Mouse (Mus musculus): ENCODE results near the gene Gm13178. TPM values are rescaled to one million over a fixed set of nuclear protein-coding genes. Genes with fewer than 3 reads are reported as not detected.

Gm13178 gene
- not detected in 2 replicates for polyA plus RNA-seq (2012; ENCODE audit: low replicate concordance)

DNA sequence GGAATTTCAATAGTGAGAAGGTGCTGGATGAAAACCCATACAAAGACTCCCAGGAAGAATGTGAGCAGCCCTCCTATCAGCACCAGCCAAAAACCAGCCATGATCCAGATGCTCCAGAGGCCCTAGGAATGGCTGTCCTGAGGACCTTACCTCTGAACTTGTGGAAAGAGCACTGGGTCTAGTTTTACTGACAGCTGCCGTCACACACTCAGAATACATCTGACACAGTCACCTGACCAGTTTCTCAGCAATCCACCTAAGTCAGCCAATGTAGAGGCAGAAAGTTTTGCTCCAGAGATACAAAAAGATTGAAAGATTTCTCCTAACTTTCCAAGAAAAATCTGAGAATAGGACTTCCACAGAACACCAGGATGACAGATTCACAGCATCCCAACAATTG, at the start of gene Gm13178:
Gene Gm13178 (minus strand): TSS at position 101 of the 400 bp plus-strand sequence.

GRCm38 (mm10) chr4:144686268-144686667, 34.9 kb downstream of the Gm13178 start, which contains the start of gene Gm436:
TSS of gene Gm436 (minus strand) at chr4:144686368.

Other genes starting within 250 kb of the Gm13178 start
- not detected in 2 replicates for gene 9430007A20Rik, start 201.6 kb downstream of the Gm13178 start, polyA plus RNA-seq (2012; ENCODE audit: low replicate concordance)
- gene Gm13124, start 156.3 kb downstream of the Gm13178 start, polyA plus RNA-seq (2012; ENCODE audit: low replicate concordance) = not detected in 2 replicates
- not detected in 2 replicates for gene Aadacl4, start 107.7 kb downstream of the Gm13178 start, polyA plus RNA-seq (2012; ENCODE audit: low replicate concordance)
- gene Gm436, start 35.0 kb downstream of the Gm13178 start, polyA plus RNA-seq (2012; ENCODE audit: low replicate concordance) = not detected in 2 replicates
- gene Gm438, start 65.2 kb upstream of the Gm13178 start, polyA plus RNA-seq (2012; ENCODE audit: low replicate concordance) = not detected in 2 replicates
- 6.8 and 7.6 TPM in 2 replicates for gene Dhrs3, start 171.4 kb upstream of the Gm13178 start, polyA plus RNA-seq (2012; ENCODE audit: low replicate concordance)

All from hematopoietic multipotent progenitor cell, adult 10-12 weeks (in vitro differentiated cells).